Mouse (Mus musculus) embryonic facial prominence, embryonic 13.5 days (tissue): ENCODE measurements around the gene Thsd1. TPM values are rescaled to one million over a fixed set of nuclear protein-coding genes. Genes with fewer than 3 reads are reported as not detected.

Experiments used
- ATAC-seq: fragments of 200-750 bp; cut with Nextera tagmentation; 2 replicates; pipeline ENCODE4 v1.8.0; 2017; ENCODE audit warnings: low read depth; ENCODE audit not compliant: insufficient number of reproducible peaks, insufficient read depth, low FRiP score, low TSS enrichment
- H3K27ac ChIP-seq: fragments of 300-500 bp; sonication (generic); 2 replicates; pipeline ENCODE4 v1.5.1; 2015; ENCODE audit warnings: moderate library complexity, mild to moderate bottlenecking, inconsistent platforms
- H3K27me3 ChIP-seq: fragments of 300-500 bp; sonication (generic); 2 replicates; pipeline ENCODE4 v1.6.1; 2015; ENCODE audit warnings: mild to moderate bottlenecking, inconsistent platforms
- H3K36me3 ChIP-seq: fragments of 300-500 bp; sonication (generic); 2 replicates; pipeline ENCODE4 v1.6.1; 2015; ENCODE audit warnings: mild to moderate bottlenecking, inconsistent platforms
- H3K4me1 ChIP-seq: fragments of 300-500 bp; sonication (generic); 2 replicates; pipeline ENCODE4 v1.6.1; 2015; ENCODE audit warnings: inconsistent platforms
- H3K4me2 ChIP-seq: fragments of 300-500 bp; sonication (generic); 2 replicates; pipeline ENCODE4 v1.6.1; 2015; ENCODE audit warnings: moderate library complexity, mild to moderate bottlenecking, inconsistent platforms
- H3K4me3 ChIP-seq: fragments of 300-500 bp; sonication (generic); 2 replicates; pipeline ENCODE4 v1.5.1; 2015; ENCODE audit warnings: mild to moderate bottlenecking, inconsistent platforms
- H3K9ac ChIP-seq: fragments of 300-500 bp; sonication (generic); 2 replicates; pipeline ENCODE4 v1.6.1; 2015; ENCODE audit warnings: mild to moderate bottlenecking, inconsistent platforms
- H3K9me3 ChIP-seq: fragments of 300-500 bp; sonication (generic); 2 replicates; pipeline ENCODE4 v1.6.1; 2016; ENCODE audit warnings: inconsistent platforms
- WGBS: fragments of 180-500 bp; shearing (Covaris S2); methylation state at CpG from one replicate; pipeline ENCODE4 v1.1.7; 2015; ENCODE audit warnings: mixed read lengths; 5-methylcytosine and 5-hydroxymethylcytosine counted together
- polyA plus RNA-seq: library from polyadenylated mRNA; unstranded; fragments of >200 nt; fragmentation: Nextera tagmentation; extraction: Ambion mirVana; gene quantifications from 2 replicates; pipeline ENCODE4 v1.2.1, GENCODE M21; 2015

Thsd1 gene
- polyA plus RNA-seq, 1 experiment from 2014 or later = 10.2 TPM

- Histone ChIP-seq H3K36me3 (peaks cover 20% of the 10 kb centered on the region), H3K4me1 (peaks cover 10% of the 10 kb centered on the region), H3K4me2 (peak overlapping the region; percentile 95), H3K27me3 (peaks cover 26% of the 10 kb centered on the region), H3K9ac (no peak overlapping the region), H3K27ac (no peak overlapping the region), H3K4me3 (no peak overlapping the region), H3K9me3 (no peaks in the 10 kb centered on the region)
- WGBS = 59% methylated on average over 8 of the region's 8 CpGs
- no peak for ATAC-seq
Observed at GRCm38 (mm10) chr8:22226361-22226760, 752 bp upstream of the Thsd1 start.

- ATAC-seq = no peak
- WGBS = 38% methylated on average over 7 of the region's 7 CpGs
- no peaks in the 10 kb centered on the region for H3K36me3 ChIP-seq
- peaks cover 10% of the 10 kb centered on the region for H3K4me1 ChIP-seq
- peaks cover 26% of the 10 kb centered on the region for H3K27me3 ChIP-seq
- no peak overlapping the region for H3K9ac ChIP-seq
- no peaks in the 10 kb centered on the region for H3K9me3 ChIP-seq
- 0 out of 2 replicates have a peak overlapping the region, but pooled peaks have one; percentile 3 for H3K4me2 ChIP-seq
- no peak overlapping the region for H3K27ac ChIP-seq
- no peak overlapping the region; the same call in 1 of the 2 replicates for H3K4me3 ChIP-seq
Observed at GRCm38 (mm10) chr8:22228621-22229020, 1.5 kb downstream of the Thsd1 start.

- H3K27me3 ChIP-seq = no peaks in the 10 kb centered on the region
- no peak overlapping the region for H3K4me2 ChIP-seq
- no peak overlapping the region for H3K4me3 ChIP-seq
- 91% methylated on average over 9 of the region's 9 CpGs for WGBS
- no peak overlapping the region for H3K27ac ChIP-seq
- no peaks in the 10 kb centered on the region for H3K36me3 ChIP-seq
- H3K9ac ChIP-seq = no peak overlapping the region
- H3K9me3 ChIP-seq = no peaks in the 10 kb centered on the region
- no peak for ATAC-seq
- peaks cover 3% of the 10 kb centered on the region; the same call in 1 of the 2 replicates for H3K4me1 ChIP-seq
Observed at GRCm38 (mm10) chr8:22242986-22243385, 15.9 kb downstream of the Thsd1 start.

GRCm38 (mm10) chr8:22245663-22246062, 18.6 kb downstream of the Thsd1 start:
- H3K9ac ChIP-seq = no peak overlapping the region
- H3K4me2 ChIP-seq = no peak overlapping the region
- H3K27me3 ChIP-seq = no peaks in the 10 kb centered on the region
- H3K36me3 ChIP-seq = no peaks in the 10 kb centered on the region
- H3K4me1 ChIP-seq = peaks cover 3% of the 10 kb centered on the region; the same call in 1 of the 2 replicates
- H3K27ac ChIP-seq = no peak overlapping the region
- WGBS = 86% methylated on average over 1 of the region's 1 CpGs
- no peak overlapping the region for H3K4me3 ChIP-seq
- no peak for ATAC-seq
- H3K9me3 ChIP-seq = no peaks in the 10 kb centered on the region

- no peak for ATAC-seq
- Histone ChIP-seq H3K36me3 (no peaks in the 10 kb centered on the region), H3K4me2 (no peak overlapping the region), H3K4me1 (peaks cover 3% of the 10 kb centered on the region; the same call in 1 of the 2 replicates), H3K9ac (no peak overlapping the region), H3K27me3 (no peaks in the 10 kb centered on the region), H3K9me3 (no peaks in the 10 kb centered on the region), H3K27ac (no peak overlapping the region), H3K4me3 (no peak overlapping the region)
- WGBS = 58% methylated on average over 12 of the region's 12 CpGs
Observed at GRCm38 (mm10) chr8:22247956-22248355, 20.8 kb downstream of the Thsd1 start.

GRCm38 (mm10) chr8:22249080-22249479, 22.0 kb downstream of the Thsd1 start:
- H3K4me2 ChIP-seq = no peak overlapping the region

GRCm38 (mm10) chr8:22258946-22259450, 31.9 kb downstream of the Thsd1 start:
- H3K9me3 ChIP-seq = no peaks in the 10 kb centered on the region
- no peak overlapping the region for H3K9ac ChIP-seq
- no peak overlapping the region for H3K4me3 ChIP-seq
- H3K36me3 ChIP-seq = no peaks in the 10 kb centered on the region; the same call in 1 of the 2 replicates
- no peak overlapping the region for H3K4me2 ChIP-seq
- H3K27ac ChIP-seq = peak overlapping the region; percentile 44; the same call in 1 of the 2 replicates
- H3K27me3 ChIP-seq = no peaks in the 10 kb centered on the region
- peaks cover 15% of the 10 kb centered on the region; the same call in 1 of the 2 replicates for H3K4me1 ChIP-seq
- WGBS = 87% methylated on average over 18 of the region's 18 CpGs
- no peak for ATAC-seq

More at GRCm38 (mm10) chr8:22249080-22249479, 22.0 kb downstream of the Thsd1 start:
- Histone ChIP-seq H3K4me3 (no peak overlapping the region), H3K27ac (no peak overlapping the region), H3K9me3 (0 out of 2 replicates have a peak, but pooled peaks cover 2% of the 10 kb centered on the region), H3K4me1 (peaks cover 3% of the 10 kb centered on the region; the same call in 1 of the 2 replicates), H3K36me3 (no peaks in the 10 kb centered on the region), H3K9ac (no peak overlapping the region), H3K27me3 (no peaks in the 10 kb centered on the region)
- ATAC-seq = no peak
- WGBS = 77% methylated on average over 9 of the region's 9 CpGs

GRCm38 (mm10) chr8:22259531-22259930, 32.4 kb downstream of the Thsd1 start:
- 0 out of 2 replicates have a peak, but pooled peaks have one; percentile 70 for ATAC-seq

GRCm38 (mm10) chr8:22260091-22260722, 33.1 kb downstream of the Thsd1 start:
- WGBS = 58% methylated on average over 9 of the region's 9 CpGs
- H3K27ac ChIP-seq = 0 out of 2 replicates have a peak overlapping the region, but pooled peaks have one; percentile 13

More at GRCm38 (mm10) chr8:22259531-22259930, 32.4 kb downstream of the Thsd1 start:
- peaks cover 15% of the 10 kb centered on the region; the same call in 1 of the 2 replicates for H3K4me1 ChIP-seq
- 60% methylated on average over 12 of the region's 12 CpGs for WGBS
- H3K27ac ChIP-seq = peak overlapping the region; percentile 44; the same call in 1 of the 2 replicates
- no peak overlapping the region for H3K9ac ChIP-seq
- H3K27me3 ChIP-seq = no peaks in the 10 kb centered on the region
- no peaks in the 10 kb centered on the region for H3K9me3 ChIP-seq
- H3K4me2 ChIP-seq = no peak overlapping the region
- no peak overlapping the region for H3K4me3 ChIP-seq
- H3K36me3 ChIP-seq = no peaks in the 10 kb centered on the region; the same call in 1 of the 2 replicates

GRCm38 (mm10) chr8:22262267-22262666, 35.2 kb downstream of the Thsd1 start:
- H3K4me1 ChIP-seq = peaks cover 15% of the 10 kb centered on the region; the same call in 1 of the 2 replicates
- WGBS = 84% methylated on average over 3 of the region's 3 CpGs
- H3K27ac ChIP-seq = no peak overlapping the region
- no peak overlapping the region for H3K4me2 ChIP-seq
- ATAC-seq = no peak
- H3K9me3 ChIP-seq = no peaks in the 10 kb centered on the region
- H3K9ac ChIP-seq = no peak overlapping the region
- H3K36me3 ChIP-seq = no peaks in the 10 kb centered on the region; the same call in 1 of the 2 replicates
- no peak overlapping the region for H3K4me3 ChIP-seq
- no peaks in the 10 kb centered on the region for H3K27me3 ChIP-seq

More at GRCm38 (mm10) chr8:22260091-22260722, 33.1 kb downstream of the Thsd1 start:
- Histone ChIP-seq H3K27me3 (no peaks in the 10 kb centered on the region), H3K9ac (no peak overlapping the region), H3K4me1 (peaks cover 15% of the 10 kb centered on the region; the same call in 1 of the 2 replicates), H3K36me3 (no peaks in the 10 kb centered on the region; the same call in 1 of the 2 replicates), H3K9me3 (no peaks in the 10 kb centered on the region), H3K4me2 (no peak overlapping the region), H3K4me3 (no peak overlapping the region)
- no peak for ATAC-seq

- Histone ChIP-seq H3K27me3 (no peaks in the 10 kb centered on the region), H3K4me3 (no peak overlapping the region), H3K36me3 (no peaks in the 10 kb centered on the region), H3K27ac (no peak overlapping the region), H3K9ac (no peak overlapping the region), H3K4me2 (no peak overlapping the region), H3K9me3 (no peaks in the 10 kb centered on the region), H3K4me1 (peaks cover 14% of the 10 kb centered on the region; the same call in 1 of the 2 replicates)
- ATAC-seq = no peak
- 64% methylated on average over 6 of the region's 6 CpGs for WGBS
Observed at GRCm38 (mm10) chr8:22264292-22264691, 37.2 kb downstream of the Thsd1 start.
